Mouse (Mus musculus): ENCODE results near the gene Arid5b. TPM values are rescaled to one million over a fixed set of nuclear protein-coding genes. Genes with fewer than 3 reads are reported as not detected.
A peak's percentile ranks its signal among the peaks of the same experiment; 100 is the strongest.
"Not testable (repeated sequence)": the region's sequence is repeated elsewhere in the genome, so short reads cannot be mapped to it uniquely, and the experiment has no call there.

Arid5b gene
- total RNA-seq, 2 experiments from 2014 or later: 27.3 to 33.9 TPM

GRCm38 (mm10) chr10:68110182-68110581 lies 168.4 kb downstream of the Arid5b start:
- no peak for DNase-seq

DNA sequence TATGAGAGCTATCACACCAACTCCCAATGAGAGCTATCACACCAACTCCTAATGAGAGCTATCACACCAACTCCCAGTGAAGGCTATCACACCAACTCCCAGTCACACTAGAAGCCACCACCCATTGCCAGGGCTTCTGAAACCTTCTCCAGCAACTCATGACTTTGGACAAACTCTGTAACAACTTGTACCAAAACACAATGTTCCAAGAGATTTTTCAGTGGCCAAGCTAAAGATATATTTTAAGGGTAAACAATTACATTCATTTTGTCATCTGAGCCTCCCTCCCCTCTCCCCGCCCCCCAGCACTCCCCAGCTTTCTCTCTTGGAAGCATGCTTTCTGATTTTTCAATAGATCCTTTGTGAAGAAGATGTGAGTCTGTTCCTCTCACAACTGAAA lies 168.9 kb downstream of the Arid5b start:
- DNase-seq: no peak

- DNase-seq: no peak
Measured at GRCm38 (mm10) chr10:68107716-68108115, 170.8 kb downstream of the Arid5b start.

DNA sequence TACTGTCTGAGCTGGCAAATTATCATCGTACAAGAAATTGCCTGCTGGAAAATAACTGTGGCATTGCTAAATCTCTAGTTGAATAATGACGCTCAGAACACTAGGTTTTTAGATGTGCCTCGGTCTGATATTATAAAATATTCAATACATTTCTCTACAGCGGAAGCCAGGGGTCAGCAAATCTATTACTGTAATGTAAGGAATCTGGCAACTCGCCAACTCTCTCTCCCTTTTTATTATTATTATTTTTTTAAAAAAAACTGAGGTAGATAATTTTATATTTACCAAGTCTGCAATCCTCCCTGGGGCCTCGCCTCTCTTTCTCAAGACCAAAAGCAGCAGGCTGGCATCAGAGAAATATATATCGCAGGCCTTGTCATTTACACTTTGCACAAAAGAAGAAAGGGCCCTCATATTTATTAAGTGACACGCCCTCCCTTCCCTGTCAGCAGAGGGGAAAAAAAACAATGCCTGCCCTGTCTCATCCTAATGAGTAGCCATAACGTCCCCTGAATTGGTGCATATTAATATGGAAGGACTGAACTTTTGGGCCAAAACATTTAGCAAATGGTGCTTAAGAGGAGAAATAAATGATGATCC lies 172.1 kb downstream of the Arid5b start:
- no peak for DNase-seq

- no peak for DNase-seq
Measured at GRCm38 (mm10) chr10:68104881-68105781, 173.4 kb downstream of the Arid5b start.

GRCm38 (mm10) chr10:68104481-68104880 lies 174.1 kb downstream of the Arid5b start:
- DNase-seq: no peak

DNA sequence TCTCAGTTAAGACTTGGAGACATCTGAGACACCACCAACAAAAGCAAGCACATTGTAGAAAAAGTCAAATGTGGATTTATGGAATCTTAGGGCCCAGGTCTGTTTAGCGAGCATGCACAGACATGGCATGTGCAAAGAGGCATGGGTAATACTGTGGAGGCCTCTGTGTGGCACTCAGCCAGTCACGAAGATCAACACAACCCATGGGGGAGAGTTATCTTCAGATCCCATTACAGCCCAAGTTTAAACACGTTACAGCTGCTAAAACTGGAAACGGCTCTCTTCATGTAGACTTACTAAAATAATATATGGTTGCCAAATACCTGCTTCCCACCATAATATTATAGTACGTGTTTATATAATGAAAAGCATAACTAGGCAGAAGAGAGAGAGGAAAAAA lies 174.6 kb downstream of the Arid5b start:
- no peak for DNase-seq

- no peak for DNase-seq
Measured at GRCm38 (mm10) chr10:68103078-68103855, 175.3 kb downstream of the Arid5b start.

DNA sequence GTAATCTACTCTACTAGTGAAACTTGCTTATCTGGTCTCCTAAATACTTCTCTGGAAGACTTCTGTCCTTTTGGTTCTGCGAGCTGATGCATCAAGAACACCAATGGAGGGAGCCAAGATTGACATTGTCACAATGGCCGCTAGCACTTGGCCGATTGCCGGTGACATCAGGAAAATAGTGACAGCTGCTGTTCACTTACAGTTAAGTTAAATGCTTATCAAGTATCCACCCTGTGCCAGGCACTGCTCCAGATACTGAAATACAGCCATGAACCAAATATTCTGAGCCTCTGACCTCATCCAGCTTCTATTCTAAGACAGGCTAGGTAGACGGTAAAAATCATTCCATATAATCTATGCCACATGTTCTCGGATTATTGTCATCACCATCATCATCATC lies 176.0 kb downstream of the Arid5b start:
- DNase-seq: no peak

DNA sequence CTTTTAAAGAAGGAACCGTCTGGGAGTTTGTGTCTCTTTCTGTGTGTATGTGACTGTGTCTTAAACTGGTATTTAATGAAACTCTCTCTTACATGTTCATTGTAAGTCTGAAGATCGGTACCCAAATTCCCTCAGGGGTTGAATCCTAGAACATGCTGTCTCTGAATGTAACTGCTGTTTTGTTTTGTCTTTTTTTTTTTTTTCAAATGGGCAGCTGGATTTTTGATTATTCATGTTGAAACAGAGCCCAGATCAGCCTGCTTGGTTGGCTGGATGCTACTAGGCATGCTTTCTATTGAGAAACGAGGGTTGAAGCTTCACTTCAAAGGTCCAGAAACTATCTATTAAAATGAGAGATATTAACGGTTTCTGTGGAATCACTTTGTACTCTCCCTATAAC lies 177.3 kb downstream of the Arid5b start:
- DNase-seq: no peak

- no peak for DNase-seq
Measured at GRCm38 (mm10) chr10:68100506-68100905, 178.0 kb downstream of the Arid5b start.

GRCm38 (mm10) chr10:68099801-68100200 lies 178.7 kb downstream of the Arid5b start:
- DNase-seq: not testable (repeated sequence)

GRCm38 (mm10) chr10:68097821-68098675 lies 180.5 kb downstream of the Arid5b start:
- DNase-seq: no peak

DNA sequence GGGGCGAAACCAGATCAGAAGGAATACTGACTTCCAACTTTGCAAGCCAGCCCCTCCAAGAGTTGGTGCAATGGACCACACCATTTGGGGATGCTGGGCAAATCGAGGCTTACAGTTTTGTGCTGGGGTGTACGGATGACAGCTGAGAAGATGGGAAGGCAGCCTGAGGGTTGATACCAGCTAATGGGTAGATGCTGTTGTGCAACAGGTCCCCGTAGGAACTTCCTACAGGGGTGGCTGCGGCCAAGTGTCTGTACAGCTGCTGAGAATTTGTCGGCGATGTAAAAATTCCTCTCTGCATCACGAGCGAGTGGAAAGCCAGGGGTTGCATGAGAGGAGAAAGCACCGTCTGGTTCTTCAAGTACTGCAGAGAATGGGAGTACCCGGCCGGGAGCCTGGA lies 182.1 kb downstream of the Arid5b start:
- no peak for DNase-seq

GRCm38 (mm10) chr10:68095136-68095535 lies 183.4 kb downstream of the Arid5b start:
- DNase-seq: no peak

DNA sequence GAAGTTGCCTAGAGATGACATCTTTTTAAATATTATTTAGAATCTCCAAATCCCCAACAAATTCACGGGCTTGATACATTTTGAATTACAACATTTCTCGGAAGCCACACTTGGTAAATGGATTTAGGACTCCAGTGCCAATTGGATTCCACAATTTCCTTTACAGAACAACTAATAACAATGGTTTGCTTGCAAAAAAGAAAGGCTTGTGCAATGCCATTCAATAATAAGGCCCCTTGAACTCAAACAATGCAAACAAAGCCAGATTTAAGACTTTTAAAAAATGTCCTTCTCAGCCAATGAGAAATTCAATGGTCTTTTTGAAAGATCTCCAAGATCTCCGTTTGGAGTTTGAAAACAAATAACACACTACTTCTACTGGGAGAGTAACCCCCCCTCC lies 185.0 kb downstream of the Arid5b start:
- DNase-seq: no peak

DNA sequence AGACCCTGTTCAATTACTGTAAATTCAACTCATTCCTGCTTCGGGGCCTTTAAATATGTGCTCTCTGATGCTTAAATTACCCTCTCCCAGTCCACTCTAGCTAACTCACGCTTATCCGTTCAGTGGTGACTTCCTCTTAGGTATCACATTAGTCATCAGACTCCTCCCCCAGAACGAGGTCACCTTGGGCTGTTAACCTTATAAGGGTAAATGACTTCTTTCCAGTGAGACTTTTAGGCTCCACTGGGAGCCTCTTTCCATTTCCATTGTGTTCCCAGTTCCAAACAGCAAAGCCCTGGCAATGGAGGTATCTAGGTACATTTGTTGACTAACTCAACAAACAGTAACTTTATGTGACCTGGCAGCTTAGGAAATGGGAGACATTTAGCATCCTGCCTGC lies 186.7 kb downstream of the Arid5b start:
- peak in 1 of 2 experiments; percentile 21 for DNase-seq

DNA sequence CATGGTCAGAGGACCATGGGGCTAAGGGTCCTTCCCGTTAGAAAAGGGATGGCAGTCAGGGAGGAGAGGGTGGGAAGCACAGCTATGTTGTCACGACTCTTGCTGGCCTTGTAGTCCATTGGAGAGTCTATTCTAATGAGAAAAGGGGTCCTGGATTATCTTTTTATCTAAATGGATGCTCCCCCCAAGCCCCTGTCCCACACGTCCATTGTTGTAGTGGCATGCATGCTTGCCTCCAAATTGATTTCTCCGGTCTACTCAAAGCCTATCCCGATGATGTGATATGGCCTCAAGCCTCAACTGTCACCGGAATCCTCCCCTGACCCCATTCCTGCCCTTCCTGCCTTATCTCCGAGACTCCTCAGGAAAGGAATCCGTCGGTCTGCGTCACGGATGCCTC lies 187.5 kb downstream of the Arid5b start:
- no peak for DNase-seq

DNA sequence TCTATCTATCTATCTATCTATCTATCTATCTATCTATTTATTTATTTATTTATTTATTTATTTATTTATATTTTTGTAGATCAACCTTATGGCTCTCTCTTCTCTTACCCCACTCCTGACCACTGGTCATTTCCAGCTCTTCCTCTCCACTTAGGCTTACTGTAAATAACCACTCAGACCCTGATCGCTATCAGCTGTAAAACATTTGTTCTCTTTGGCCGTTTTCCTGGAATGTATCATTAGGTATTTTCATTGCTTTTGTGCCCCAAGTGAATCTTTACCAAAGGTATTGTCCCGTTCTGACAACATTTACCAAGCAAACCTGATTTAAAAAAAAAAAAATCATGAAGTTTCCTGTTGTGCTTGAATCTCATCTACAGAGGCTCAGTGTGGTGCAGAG lies 188.0 kb downstream of the Arid5b start:
- DNase-seq: no peak

DNA sequence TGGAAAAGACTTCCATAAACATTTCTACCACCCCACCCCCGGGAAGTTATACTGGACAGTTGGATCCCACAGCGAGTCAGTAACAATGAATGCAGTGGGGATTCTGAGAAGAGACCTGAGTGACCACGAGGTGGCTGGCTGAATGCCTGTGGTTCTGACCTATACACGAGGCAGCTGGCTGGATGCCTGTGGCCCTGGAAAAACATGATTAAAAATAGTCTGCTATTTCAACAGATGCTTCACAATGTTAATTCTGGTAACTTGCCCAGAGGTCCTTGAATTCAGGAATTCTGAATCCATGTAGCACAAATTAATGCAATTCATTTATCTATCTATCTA lies 188.4 kb downstream of the Arid5b start:
- peak; percentile 87 to 89 for DNase-seq

DNA sequence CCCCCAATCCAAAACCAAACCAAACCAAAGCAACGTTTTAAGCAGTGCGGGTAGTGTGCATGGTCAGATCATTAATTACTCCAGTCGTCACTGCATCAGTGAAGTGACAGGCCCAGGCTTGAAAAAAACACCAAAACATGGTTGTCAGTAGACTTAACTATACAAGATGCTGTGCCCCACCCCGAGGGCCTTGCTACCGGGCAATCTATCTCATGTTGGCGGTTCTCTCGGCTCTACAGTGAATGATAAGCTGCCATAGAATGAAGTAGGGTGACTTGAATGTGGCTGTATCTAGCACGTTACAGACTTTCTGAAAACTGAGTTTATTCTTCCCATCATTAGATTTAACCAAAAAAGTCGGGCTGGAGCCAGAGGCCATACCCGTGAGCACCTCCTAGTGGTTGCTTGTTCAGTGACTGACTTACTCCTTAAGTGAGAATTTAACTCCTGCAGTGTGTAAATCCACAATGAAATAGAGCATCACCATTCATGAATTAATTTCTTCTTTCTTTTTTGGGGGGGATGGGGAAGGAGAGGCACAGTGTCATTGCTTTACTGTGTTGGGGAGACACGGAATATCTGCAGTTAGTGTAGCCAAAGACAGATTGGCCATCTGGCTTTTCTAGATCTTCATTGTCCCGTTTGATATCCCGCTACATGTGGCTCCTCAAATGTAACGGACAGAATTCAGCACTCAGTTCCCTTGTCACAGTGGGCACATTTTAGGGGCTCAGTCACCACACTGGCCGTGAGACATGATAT lies 188.9 kb downstream of the Arid5b start:
- DNase-seq: peak in 1 of 2 experiments; percentile 32
